Mouse (Mus musculus) Muller cell, postnatal 12 days (primary cell): ENCODE measurements around the gene Klk5.

ENCODE experiments used
- DNase-seq: peaks from one replicate; pipeline ENCODE4 v3.0.0-alpha.2; 2015; ENCODE audit errors: inconsistent ontology term

Klk5 gene

DNA sequence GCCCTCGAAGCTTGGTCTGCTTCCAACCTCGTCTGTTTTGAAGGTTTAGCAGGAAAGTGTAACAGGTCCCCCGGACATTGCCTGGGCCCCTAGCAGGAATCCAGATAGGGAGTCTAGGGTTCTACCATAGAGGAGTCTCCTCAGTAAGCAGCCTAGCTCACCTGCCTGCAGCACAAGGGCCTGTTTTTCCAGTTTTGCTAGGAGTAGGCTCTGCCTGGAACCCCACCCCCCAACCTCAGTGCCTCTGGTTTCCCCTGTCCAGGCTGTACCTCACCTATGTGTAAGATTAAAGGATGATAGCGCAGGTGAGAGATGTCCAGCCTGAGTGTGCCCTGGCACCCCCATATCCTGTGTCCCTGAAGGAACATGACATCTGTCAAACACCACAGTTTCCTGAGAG, 34.7 kb downstream of the Klk5 start:
- no peak for DNase-seq

GRCm38 (mm10) chr7:43878281-43878680, 36.5 kb downstream of the Klk5 start:
- no peak for DNase-seq

- no peak for DNase-seq
Measured at GRCm38 (mm10) chr7:43880912-43881311, 39.1 kb downstream of the Klk5 start, which contains the start of gene Klk4. Klk4 (plus strand) TSS chr7:43881160.

DNA sequence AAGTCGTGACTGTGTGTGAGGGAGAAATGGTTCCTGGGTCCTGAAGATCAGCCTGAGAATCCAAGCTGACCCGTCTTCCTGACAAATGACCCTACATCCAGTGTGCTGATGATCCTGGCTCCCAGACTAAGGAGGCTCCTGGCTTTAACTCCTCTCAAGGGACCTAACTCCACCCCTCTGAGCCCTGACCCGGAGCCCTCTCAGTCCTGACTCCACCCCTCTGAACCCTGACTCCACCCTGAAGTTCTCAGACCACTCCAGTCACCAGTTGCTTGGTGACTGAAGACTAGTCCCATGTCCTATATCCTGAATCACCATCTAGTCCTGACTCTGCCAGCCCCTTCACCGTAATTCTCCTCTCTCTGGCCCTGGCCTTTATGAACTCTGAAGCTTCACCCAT, 40.6 kb downstream of the Klk5 start:
- DNase-seq: no peak

- no peak for DNase-seq
Measured at GRCm38 (mm10) chr7:43882811-43883210, 41.0 kb downstream of the Klk5 start.

DNA sequence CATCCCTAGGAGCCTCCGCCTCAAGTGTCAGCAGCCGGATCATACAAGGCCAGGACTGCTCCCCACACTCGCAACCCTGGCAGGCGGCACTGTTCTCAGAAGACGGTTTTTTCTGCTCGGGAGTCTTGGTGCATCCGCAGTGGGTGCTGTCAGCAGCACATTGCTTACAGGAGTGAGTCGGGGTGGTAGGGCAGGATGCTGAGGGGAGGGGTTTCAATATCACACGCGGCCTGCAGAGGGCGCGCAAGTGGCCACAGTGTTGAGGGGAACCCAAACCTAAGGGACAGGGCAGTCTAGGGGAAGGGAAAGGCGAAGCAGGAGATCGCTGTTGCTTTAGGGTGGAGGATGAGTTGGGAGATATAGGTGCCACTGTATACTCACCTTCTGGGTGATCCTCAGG, 41.8 kb downstream of the Klk5 start:
- peak; percentile 16 for DNase-seq

GRCm38 (mm10) chr7:43891365-43891764, 49.6 kb downstream of the Klk5 start:
- DNase-seq: no peak

DNA sequence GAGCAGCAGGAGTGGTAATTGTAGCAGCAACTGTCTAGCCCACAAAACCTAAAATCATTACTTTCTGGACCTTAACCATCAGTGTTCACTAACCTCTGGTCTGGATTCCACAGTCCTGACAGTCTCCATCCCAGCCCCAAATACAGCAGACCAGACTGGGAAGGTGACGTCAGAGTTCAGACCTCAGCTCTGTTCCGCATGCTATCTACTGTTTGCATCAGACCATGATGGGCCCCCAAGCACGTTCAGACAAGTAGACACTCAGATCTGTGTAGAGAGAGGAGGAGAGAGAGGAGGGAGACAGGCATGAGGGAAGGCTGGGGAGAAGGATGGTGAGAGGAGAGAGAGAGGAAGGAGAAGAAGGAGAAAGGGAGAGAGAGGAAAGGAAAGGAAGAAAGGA, 50.0 kb downstream of the Klk5 start:
- no peak for DNase-seq

- peak; percentile 73 for DNase-seq
Measured at GRCm38 (mm10) chr7:43894836-43895235, 53.1 kb downstream of the Klk5 start.
